Mouse (Mus musculus) left cerebral cortex, adult 11 months (tissue): ENCODE data around the gene Rnf152.

ENCODE experiments used
- DNase-seq: peaks from one replicate; pipeline ENCODE4 v3.0.0; 2022; ENCODE audit warnings: low spot score

The Rnf152 gene

DNA sequence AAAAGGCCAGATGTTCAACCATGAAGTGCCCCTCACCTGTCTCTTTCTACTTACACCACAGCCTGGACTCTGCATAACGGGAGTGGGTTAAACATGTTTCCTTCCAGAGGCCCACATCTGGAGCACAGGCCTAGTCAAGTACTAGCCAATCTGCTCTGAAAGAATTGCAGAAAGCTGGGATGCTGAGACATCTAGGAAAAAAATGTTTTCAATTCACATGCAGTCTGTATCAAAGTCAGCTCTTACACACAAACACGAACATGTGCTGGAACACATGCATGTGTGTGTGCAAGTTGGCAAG lies 44.0 kb downstream of the Rnf152 start:
- no peak for DNase-seq

DNA sequence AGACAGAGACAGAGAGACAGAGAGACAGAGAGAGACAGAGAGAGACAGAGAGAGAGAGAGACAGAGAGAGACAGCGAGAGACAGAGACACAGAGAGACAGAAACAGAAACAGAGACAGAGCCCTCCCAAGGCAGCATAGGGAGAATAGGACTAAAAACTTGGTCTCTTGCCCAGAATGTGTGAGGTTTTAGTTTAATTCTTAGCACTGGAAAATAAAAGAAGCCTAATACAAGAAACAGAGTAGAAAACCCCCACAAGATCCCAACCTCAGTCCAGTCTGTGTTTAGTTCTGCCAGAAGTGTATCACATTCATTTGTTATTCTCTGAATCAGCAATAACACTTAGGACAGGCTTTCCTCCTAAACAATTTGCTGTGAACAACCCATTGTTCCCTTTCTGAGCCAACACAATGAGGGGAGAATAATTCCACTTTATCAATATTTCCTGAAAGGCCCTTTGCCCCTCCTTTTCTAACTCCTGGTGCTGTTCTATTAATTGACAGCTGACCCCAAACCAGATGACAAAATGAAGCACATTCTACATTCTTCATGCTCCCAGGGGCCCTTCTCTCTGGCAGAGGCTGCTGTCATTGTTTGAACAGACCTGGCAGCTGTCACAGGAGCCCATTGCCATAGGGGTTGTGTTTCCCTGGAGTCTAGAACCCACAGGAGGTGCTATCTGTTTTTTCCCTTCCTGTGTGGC lies 44.5 kb downstream of the Rnf152 start:
- DNase-seq: no peak

DNA sequence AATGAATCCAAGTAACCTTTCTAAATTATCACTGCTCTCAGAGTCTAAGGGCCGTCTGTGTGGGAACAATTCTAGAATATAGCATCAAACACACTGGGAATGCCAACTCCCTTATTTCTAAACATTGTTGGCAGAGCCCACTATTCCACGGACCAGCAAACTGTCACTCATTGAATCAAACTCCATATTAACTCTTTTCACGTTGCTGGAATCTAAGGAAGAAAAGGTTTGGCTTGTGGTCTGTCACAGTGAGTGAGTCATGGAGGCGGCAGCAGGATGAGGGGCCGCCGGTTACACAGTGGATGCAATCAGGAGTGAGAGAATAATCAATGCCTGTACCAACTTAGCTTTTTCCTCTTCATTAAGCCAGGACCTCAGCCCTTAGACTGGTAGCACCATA lies 54.3 kb downstream of the Rnf152 start:
- DNase-seq: no peak

DNA sequence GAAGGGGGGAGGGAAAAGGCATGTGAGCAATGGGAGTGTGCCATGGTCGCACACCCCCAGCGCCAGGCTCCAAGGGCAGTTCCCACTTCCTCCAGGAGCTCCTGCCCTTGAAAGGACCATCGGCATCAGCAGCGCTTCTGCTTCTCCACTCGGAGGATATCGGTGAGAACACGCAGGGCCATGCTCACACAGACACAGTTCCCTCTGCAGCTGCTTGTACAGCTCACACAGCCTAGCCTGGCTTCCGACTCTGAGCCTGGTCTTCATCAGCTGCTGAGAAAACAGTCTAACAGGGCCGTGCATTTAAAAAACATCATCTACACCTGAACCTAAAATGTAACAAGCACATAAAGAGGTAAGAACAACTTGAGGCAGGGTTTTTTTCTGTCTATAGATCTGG lies 54.7 kb downstream of the Rnf152 start:
- DNase-seq: no peak

DNA sequence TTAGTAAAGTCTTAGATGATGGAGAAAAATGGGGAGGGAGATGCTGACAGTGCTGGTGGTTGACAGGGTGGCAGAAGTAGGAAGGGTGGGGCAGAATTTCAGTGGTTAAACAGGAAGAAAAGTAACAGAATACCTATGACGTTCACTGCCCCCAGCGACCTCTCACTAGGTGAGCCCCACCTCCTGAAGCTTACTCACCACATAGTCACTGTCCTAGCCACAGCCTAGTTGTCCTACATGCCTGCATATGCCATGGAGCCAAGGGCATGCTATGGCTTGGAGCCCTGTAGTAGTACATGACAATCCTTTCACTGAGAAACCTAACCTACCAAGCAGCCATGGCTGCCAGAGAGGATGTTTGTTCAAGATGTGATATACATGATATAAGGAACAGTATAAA lies 64.7 kb downstream of the Rnf152 start:
- DNase-seq: no peak

DNA sequence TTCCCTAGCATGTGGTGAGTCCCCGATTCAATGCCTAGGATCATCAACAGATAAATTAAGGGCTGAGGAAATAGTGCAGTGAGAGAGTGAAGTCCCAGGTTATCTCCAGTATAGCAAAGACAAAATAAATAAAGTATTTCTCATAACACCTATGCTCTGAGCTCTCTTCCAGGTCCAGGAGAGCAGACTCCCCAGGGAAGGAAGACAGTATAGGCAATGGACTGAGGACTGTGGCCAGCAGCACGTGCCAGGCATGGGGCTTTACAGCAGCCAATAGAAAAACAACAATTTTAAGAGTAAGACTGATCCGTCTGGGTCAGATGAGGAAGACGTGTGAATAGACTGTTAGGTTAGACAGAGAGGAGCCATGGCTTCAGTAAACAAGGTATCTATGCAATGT lies 69.0 kb downstream of the Rnf152 start:
- no peak for DNase-seq

DNA sequence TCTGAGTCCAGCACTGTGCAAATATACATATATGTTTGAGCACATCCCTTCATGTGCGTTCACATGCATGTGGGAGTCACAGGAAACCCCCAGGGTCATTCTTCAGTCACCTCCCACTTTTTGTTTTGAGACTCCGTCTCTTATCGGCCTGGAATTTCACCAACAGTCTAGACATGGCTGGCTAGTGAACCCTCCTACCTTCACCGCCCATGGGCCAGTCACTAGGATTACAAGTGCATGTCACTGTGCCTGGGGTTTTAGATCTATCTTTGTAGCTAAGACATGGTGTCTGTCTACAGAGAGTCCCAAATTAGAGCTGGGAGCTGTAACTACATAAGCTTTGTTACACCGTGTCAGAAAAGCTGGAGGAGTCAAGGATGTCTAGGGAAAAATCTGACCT lies 69.6 kb downstream of the Rnf152 start:
- DNase-seq: no peak

DNA sequence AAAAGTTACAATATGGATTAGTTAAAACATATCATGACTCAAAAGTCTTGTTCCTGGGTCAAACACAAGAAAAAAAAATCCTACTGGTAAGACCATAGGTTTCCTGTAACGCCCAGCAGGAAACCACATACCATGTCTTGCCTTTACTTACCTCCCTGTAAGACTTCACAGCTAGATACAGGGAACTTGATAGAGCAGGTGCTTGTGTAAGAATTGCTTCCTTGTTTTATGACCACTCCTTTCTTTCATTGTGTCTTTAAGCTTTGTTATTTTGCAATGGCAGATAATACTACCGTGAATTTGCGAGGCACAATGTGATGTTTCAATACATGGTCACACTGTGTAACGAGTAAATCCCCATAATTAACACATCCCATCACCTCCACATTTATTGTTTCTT lies 71.5 kb downstream of the Rnf152 start:
- no peak for DNase-seq

DNA sequence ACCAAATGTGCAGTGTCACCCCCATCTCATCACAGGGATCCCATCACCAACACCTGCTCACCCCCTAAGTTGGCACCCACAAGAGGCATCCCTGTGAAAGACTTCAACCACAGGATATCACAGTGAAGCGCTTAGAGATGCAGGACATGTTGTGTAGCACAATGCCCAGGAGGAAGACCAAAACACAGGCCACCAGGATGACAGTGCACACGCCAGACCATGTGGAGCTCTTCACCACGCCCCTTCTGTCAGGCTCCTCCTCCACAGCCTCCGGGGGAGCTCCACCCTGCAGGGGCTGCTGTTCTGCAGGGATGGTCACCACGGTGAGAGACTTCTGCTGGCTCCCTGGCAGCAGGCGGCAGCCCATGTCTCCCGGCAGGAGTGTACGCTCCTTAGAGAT lies 72.4 kb downstream of the Rnf152 start:
- DNase-seq: no peak

DNA sequence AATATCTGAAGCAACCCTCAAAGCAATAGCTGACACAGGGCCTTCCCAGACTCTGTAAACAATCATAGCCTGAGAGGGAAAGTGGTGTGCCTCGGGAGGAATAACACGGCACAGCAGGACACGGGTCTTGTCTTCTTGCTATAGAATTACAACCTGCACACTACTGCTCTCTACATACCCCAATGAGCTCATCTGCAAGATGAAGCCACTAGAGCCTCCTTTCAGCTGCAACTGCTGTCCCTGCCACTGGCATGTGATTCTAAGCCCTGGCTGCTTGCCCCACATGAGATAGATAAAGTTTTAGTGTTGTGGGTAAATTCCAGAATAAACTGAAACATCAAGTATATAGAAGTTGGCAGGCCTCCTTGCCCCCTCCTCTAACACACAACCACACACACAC lies 75.2 kb downstream of the Rnf152 start:
- no peak for DNase-seq

DNA sequence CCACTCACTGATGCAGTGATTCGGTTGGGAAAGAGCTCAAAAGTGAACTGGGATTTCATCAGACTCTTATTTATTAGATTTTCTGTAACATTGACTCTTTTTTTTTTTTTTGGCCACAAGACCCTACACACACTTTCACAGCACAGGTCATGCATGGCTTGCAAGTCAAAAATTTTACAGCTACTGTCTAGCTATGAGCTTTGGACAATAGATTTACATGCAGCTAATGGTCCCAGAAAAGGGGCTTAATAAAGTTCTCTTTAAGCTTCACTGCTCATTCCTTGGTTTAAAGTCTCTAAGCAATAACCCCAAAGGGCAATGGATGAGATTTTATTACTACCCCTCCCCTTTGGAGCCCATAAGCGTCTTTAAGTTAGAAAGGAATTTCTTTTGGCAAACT lies 76.3 kb downstream of the Rnf152 start:
- DNase-seq: no peak

DNA sequence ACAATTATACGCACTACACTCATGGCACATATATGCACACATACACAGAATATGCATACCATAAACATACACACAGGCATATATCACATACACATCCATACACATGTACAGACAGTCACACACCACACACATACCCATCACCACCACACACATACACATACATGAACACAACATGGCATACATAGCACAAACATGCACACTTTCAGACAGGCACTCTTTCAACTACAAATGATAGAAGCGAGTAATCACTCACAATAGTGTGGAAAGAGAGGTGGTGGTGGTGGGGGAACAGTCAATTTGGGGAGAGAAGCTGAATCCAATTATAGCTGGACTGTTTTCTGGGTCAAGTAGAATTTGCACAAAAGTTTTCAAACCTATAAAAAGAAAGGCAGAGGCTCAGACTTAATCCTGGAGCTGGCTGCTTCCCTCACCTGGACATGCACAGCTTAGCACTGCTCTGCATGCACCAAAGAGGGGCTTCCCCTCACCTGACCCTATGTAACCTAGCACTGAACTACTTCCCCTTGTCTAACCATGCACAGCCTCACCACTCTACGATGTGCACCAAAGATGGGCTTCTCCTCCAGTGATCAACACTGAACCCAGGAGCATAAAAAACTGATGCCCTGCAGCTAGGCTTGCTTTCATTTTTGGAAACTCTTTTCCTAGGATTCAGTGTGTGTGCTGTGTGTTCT lies 81.9 kb downstream of the Rnf152 start:
- no peak for DNase-seq

DNA sequence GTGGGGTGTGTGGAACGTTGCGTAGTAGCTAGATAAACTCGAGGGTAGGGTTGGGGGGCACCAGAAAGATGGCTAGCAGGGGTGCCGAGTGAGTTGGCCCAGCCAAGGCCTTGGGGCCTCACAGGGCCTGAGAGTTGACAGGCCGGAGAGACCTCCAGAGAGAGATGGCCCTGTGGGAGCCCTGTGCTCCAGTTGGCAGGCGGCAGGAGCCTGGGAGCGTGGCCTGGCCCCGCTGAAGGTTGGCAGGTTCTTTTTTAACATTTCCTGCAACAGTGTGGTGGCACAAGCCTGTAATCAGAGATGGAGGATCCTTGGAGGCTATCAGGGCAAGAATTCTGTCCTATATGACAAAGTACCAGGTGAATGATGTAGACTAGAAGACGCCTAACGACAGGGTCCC lies 85.4 kb downstream of the Rnf152 start:
- no peak for DNase-seq

DNA sequence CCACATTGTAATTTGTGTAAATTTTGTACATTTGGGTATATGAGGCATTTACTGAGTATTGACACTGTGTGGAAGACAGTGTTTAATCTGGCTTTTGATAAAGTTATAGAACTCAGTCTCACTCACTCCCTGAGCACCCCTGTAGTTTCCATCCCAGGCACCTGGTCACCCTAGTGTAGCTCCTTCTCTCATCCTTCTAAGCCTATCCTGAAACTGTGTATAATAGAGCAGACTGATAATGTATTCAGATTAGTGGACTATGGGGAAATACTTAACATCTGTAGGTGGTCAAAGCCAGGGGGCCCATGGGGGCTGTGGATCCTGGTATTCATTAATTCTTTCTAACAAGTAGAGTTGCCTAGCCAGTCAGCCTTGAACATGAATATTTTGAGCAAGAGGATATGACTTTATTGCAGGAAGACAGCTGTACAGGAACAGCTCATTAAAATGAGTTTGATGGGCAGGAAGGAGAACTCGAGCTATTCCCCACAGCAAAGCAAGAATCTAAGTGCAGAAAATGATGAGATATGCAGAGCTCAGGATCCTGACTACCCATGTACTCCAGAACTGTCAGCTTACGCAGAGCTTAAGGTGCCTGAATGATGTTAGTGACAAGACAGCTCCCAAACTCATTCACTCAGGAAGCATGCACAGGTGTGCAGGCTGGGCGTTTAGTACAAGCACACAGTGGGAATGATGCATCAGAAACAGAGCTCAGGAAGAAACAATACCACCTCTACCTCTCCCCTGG lies 93.1 kb downstream of the Rnf152 start:
- no peak for DNase-seq

DNA sequence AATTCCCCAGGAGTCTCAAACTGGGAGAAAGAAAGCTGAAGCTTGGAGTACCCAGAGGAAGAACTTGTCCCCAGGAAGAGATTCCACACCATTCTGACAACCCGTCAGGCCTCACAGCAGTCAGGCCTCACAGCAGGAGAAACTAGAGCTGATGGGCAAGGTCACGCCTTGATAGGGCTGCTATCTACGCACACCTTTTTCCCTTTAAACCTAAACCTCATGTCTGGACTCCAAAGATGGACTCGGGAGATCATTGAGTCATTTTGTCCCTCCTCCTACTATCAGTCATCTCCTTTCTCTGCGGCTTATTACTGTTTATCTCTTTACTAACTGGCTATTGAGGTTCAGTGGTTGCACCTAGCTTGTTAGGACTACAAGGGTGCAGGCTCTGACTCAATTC lies 96.3 kb downstream of the Rnf152 start:
- no peak for DNase-seq

DNA sequence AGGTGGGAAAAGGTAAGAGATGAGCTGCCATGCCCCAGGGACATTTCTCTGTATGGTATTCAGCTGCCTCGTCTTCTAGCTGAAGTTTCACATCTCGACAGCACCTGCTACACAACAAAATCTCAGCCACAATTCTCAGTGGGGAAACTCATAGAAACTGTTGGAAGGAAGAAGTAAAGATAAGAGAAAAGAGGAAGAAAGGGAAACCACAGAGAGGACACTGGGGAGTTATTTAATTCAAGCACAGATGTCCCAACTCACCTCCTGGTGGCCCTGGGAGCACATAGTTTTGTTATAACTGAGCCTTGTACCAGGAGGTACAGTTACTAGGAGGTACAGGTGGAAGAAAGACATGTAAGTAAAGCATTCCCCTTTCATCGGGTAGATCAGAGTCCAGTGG lies 99.3 kb downstream of the Rnf152 start:
- no peak for DNase-seq

DNA sequence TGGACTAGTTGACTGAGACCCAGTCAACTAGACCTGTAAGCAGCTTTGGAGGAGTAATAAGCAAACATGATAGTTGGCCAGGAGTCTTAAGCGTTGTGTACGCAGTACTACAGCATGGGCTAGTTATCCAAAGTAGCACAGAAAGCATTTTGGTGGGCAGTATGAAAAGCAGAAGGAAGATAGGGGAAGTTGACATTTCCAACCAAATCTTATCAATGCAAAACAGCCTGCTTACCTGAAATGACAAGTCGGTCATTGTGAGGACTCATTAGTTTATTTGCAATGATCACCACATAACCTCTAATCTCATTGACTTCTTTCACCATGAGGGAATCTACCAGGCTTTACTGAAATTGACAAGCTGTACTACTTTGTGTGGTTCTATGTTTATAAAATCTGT lies 107.3 kb downstream of the Rnf152 start:
- DNase-seq: no peak

DNA sequence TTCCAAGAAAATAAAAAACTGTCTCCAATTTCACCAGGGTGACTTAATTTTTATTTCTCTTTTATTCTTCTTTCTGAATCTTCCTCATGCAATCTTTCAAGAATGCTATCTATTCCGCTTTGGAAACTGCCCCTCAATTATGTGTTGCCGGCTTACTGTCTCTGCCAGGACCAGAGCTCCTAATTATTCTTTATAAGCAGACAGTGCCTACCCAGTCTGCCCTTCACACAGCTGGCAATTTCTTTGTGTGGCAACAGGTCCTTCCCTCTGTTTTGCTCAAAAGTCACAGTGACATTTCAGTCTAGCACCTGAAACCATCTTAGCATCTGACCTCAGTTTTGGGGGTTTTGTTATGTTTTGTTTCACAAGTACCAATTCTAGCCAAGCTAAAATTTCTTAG lies 109.9 kb downstream of the Rnf152 start:
- no peak for DNase-seq

DNA sequence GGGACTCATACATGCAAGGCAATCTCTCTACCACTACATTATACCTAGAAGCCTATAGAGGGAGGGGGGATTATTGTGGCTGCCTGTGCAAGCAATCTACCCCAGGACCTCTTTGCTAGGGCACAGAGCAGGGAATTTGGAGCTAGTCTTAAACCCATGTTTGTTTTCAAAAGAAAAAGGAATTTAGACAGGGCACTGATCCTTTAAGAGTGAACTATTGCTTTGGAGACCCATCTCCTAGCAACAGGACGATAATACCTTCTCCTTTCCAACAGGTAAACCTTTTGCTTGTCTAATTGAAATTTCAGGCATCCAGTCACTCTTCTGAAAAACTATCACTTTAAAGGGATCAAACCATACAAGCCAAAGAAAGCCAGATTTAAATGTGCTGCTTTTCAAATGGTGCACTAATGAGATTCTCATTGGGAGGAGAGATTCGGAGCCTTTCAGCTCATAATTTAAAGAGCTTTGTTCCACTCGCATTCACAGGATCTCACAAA lies 110.4 kb downstream of the Rnf152 start:
- no peak for DNase-seq

DNA sequence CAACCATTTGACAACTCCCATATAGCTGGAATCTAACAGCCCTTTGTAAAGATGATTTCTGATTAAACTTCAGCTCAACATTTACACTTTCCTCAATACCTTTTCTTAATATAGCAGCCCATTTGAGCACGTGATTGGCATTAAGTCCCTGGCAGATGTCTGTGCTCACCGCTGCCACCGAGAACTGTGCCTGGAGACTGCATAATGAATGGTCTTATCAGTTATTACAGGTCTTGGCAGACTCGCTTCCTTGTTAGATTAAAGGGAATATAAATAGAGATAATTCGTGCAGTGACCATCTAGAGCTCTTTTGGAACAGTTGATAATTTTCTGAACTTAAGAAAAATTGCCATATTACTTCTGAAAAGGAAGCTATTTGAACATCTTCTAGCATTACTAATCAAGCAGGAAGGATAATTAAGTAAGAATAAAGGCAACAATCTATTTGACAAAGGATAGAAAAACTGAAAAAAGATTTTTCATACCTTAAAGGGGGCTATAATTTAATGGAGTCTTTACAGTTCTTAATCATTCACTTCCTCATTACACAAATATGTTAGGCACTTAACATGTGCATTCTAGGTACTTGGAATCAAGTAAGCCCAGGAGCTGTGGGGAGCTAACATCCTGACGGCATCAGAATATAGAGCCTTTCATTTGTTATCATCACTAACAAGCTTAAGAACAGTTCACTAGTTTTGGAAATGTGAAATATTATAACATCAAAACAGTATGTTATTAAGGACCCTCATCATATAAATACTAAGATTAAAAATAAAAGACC lies 113.0 kb downstream of the Rnf152 start:
- DNase-seq: no peak

DNA sequence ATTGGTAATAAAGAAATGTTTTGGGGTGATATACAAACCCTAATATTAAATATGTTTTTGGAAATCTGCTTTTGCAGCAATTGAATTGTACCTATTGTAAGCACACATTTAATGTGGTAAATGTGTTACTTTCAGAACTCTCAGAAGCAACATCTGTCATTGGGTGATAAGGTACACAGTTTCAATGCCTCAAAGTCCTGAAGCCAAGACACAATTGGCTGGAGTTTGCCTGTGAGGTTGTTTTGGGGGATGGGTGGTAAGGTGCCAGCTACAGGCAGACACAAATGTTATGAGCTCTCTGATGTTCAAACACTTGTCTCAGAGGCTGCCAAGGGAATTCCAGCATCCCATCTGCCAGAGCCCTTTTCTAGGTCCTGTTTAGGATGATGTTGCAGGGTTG lies 116.3 kb downstream of the Rnf152 start:
- DNase-seq: no peak
